Mouse (Mus musculus): Measurements from ENCODE around the gene Rora.
"Not testable (repeated sequence)": the region's sequence is repeated elsewhere in the genome, so short reads cannot be mapped to it uniquely, and the experiment has no call there.

Gene Rora

GRCm38 (mm10) chr9:69090749-69091270 lies 437.2 kb downstream of the Rora start:
- no peak for DNase-seq (ENCODE audit: low spot score)

DNA sequence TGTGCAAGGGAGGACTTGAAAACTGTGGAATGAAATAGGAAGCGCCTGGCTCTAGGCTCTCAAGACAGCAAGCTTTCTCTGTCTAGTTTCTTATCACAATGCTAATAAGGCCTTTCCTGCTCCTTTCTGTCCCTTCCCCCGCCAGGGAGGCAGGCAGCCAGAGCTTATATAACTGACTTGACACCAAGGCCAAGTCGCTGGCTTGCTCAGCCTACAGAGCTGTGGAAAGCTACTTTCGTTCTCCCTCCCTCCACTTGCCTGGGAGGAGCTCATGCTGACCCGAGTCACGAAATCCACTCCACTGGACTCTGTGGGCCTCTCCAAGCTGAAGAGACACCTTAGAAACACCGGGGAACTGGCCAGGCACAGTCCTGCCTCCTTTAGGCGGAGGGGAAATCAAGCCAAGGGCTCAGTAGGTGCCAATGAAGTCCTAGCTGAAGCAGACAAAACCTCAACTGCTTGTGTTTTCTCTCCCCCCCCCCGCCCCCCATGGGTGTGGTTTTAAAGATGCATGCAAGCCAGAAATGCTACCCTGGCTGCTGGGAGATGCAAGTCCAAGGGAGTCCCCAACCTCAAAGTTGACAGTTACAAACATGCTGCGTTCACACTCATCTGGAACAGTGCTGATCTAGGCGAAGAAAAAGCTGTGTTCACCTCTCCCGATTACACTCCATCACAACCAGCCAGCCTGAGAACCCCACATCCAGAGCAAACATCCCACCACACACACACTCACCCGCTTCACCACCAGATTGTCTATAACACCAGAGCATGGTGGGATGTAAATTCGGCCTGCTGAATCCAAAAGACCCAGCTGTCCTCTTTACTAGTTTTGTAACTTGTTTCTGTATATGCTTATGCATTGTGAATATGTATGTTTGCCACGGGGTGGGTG lies 438.8 kb downstream of the Rora start:
- DNase-seq (ENCODE audit: low spot score), result no peak

DNA sequence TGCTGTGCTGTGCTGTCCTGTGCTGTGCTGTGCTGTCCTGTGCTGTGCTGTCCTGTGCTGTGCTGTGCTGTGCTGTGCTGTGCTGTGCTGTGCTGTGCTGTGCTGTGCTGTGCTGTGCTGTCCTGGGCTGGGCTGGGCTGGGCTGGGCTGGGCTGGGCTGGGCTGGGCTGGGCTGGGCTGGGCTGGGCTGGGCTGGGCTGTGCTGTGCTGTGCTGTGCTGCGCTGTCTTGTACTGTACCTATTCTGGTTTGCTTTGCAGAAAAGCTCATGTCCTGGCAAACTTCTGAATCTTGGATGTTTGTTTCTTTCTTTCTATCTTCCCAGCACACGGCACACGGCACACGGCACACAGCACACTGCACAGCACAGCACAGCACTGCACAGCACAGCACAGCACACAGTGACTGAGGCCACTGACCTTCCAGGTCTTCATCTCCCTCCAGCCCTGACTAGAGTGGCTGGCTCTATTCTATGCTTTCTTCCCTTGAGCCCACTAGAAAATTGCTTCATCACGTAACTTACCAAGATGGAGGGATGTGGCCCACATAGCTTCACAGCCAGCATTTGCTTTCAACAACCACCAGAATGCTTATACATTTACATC lies 446.7 kb downstream of the Rora start:
- DNase-seq (ENCODE audit: low spot score), result not testable (repeated sequence)

DNA sequence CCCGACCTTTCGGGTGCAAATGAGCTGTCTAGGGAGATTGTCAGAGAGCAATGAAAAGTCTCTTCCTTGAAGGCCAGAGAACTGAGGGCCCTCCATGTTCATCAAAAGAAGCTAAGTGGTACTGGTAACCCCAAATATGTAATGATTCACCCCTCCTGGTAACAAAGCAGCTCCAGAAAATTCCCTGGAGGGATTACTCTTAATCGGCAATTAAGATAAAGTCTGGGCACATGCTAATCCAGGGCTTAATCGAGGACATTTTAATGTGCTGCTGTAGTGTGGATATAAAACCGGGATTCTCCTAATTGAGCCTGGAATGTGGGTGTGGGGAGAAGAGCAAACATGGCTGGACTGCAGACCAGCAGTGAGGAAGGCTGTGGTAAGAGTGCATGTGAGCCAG lies 450.7 kb downstream of the Rora start:
- DNase-seq (ENCODE audit: low spot score), result no peak

GRCm38 (mm10) chr9:69109618-69110300 lies 456.2 kb downstream of the Rora start:
- no peak for DNase-seq (ENCODE audit: low spot score)

GRCm38 (mm10) chr9:69110301-69110674 lies 456.7 kb downstream of the Rora start:
- DNase-seq (ENCODE audit: low spot score), result no peak

- DNase-seq (ENCODE audit: low spot score), result no peak
Measured at GRCm38 (mm10) chr9:69110706-69111105, 457.1 kb downstream of the Rora start.

GRCm38 (mm10) chr9:69111539-69111938 lies 458.0 kb downstream of the Rora start:
- no peak for DNase-seq (ENCODE audit: low spot score)

- DNase-seq (ENCODE audit: low spot score), result no peak
Measured at GRCm38 (mm10) chr9:69114429-69114984, 460.9 kb downstream of the Rora start.

- no peak for DNase-seq (ENCODE audit: low spot score)
Measured at GRCm38 (mm10) chr9:69116740-69117139, 463.2 kb downstream of the Rora start.

GRCm38 (mm10) chr9:69121117-69121740 lies 467.6 kb downstream of the Rora start:
- no peak for DNase-seq (ENCODE audit: low spot score)

- DNase-seq (ENCODE audit: low spot score), result no peak
Measured at GRCm38 (mm10) chr9:69125011-69125786, 471.6 kb downstream of the Rora start.

GRCm38 (mm10) chr9:69125787-69126161 lies 472.2 kb downstream of the Rora start:
- DNase-seq (ENCODE audit: low spot score), result no peak

GRCm38 (mm10) chr9:69126595-69126994 lies 473.0 kb downstream of the Rora start:
- DNase-seq (ENCODE audit: low spot score), result no peak

DNA sequence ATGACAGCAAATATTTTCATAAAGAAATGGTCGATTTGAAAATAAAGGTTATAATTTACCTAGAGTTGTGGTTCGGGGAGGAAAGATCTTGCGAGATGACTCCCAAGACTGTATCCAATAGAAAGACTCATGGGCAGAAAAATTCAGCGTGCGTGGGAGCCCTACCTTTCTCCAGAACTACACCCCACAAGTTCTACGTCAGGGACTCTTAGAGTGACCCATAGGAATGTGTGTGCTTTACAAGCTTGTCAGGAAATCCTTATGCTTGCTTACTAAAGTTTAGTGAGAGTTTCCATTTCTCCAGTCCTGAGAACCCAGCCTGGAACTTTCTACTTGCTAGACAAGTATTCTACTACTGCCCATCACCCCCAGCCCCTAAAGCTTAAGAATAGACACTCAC lies 474.7 kb downstream of the Rora start:
- DNase-seq (ENCODE audit: low spot score), result no peak

DNA sequence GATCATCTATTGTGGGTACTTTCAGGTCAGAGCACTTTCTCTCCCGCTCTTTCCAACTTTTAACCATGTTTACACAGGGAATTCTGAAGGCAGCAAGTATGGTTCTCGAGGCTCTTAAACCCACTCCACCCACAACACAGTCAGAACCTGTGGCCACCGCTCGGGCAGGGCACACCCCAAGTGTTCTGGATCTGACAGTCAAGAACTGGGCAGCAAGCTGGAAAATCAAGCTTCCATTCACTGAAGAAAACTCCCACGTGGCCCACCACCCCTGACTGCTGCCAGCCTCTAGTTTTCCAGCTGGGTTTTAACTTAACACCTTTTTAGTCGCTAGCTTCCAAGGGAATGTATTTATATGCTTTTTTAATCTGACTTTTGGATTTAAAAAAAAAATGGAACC lies 479.4 kb downstream of the Rora start:
- DNase-seq (ENCODE audit: low spot score), result no peak

GRCm38 (mm10) chr9:69133696-69134095 lies 480.1 kb downstream of the Rora start:
- no peak for DNase-seq (ENCODE audit: low spot score)

DNA sequence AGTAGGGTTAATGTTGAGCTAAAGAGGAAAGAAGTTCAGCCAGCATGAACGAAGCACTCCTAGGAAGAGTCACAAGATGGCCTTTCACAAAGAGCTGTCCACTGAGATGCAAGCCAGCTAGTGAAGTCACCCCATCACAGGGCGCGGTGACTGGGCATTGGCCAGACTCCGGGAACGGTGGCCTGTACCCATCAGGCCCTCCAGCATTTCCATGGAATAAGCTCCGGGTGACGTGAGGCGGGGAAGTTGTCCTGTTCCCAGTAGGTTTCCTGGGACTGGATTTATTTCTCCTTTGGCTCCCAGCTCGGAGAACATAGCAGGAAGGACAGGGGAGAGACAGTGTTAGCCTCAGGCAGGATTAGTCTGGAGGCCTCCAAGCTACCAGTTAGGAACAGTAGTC lies 481.0 kb downstream of the Rora start:
- no peak for DNase-seq (ENCODE audit: low spot score)

DNA sequence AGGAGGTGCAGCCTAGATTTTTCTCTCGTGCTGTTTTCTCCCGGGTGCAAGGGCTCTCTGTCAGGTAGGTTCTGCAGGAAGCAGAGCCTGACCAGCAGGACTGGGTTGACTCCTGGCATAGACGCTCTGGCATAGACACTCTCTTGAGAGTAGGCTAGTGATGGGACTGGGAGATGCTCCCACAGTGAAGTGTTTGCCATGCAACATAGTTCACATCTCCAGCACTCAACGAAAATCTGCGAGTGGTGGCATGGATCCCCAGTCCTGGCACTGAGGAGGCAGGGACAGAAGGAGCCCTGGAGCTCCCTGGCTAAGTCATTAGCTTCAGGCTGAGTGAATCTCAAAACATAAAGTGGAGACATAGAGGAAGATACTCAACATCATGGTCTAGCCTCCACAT lies 483.2 kb downstream of the Rora start:
- DNase-seq (ENCODE audit: low spot score), result no peak

- DNase-seq (ENCODE audit: low spot score), result no peak
Measured at GRCm38 (mm10) chr9:69137398-69137797, 483.8 kb downstream of the Rora start.

- no peak for DNase-seq (ENCODE audit: low spot score)
Measured at GRCm38 (mm10) chr9:69140144-69140543, 486.6 kb downstream of the Rora start.
